Mouse (Mus musculus) midbrain, embryonic 12.5 days (tissue): ENCODE measurements around the gene Acvr1. TPM values are rescaled to one million over a fixed set of nuclear protein-coding genes. Genes with fewer than 3 reads are reported as not detected.

Source experiments
- ATAC-seq: fragments of 200-750 bp; cut with Nextera tagmentation; 2 replicates; pipeline ENCODE4 v1.8.0; 2017; ENCODE audit warnings: low read depth, moderate TSS enrichment, moderate library complexity; ENCODE audit not compliant: low FRiP score
- H3K27ac ChIP-seq: fragments of 300-500 bp; sonication (generic); replicated peaks from 2 replicates; pipeline ENCODE4 v1.5.1; 2016; ENCODE audit warnings: mild to moderate bottlenecking
- H3K27me3 ChIP-seq: fragments of 300-500 bp; sonication (generic); 2 replicates; pipeline ENCODE4 v1.6.1; 2016; ENCODE audit warnings: mild to moderate bottlenecking
- H3K36me3 ChIP-seq: fragments of 300-500 bp; sonication (generic); 2 replicates; pipeline ENCODE4 v1.6.1; 2016
- H3K4me1 ChIP-seq: fragments of 300-500 bp; sonication (generic); 2 replicates; pipeline ENCODE4 v1.6.1; 2016
- H3K4me2 ChIP-seq: fragments of 300-500 bp; sonication (generic); replicated peaks from 2 replicates; pipeline ENCODE4 v1.6.1; 2016; ENCODE audit warnings: mild to moderate bottlenecking, moderate library complexity
- H3K4me3 ChIP-seq: fragments of 300-500 bp; sonication (generic); 2 replicates; pipeline ENCODE4 v1.5.1; 2016; ENCODE audit warnings: mild to moderate bottlenecking
- H3K9ac ChIP-seq: fragments of 300-500 bp; sonication (generic); replicated peaks from 2 replicates; pipeline ENCODE4 v1.6.1; 2016; ENCODE audit warnings: mild to moderate bottlenecking, moderate library complexity
- H3K9me3 ChIP-seq: fragments of 300-500 bp; sonication (generic); 2 replicates; pipeline ENCODE4 v1.6.1; 2016; ENCODE audit warnings: mild to moderate bottlenecking
- WGBS: fragments of 180-500 bp; shearing (Covaris S2); methylation state at CpG from one replicate; pipeline ENCODE4 v1.1.7; 2016; 5-methylcytosine and 5-hydroxymethylcytosine counted together
- polyA plus RNA-seq: library from polyadenylated mRNA; unstranded; fragments of >200 nt; fragmentation: Nextera tagmentation; extraction: Ambion mirVana; gene quantifications from 2 replicates; pipeline ENCODE4 v1.2.1, GENCODE M21; 2016

Gene Acvr1
- polyA plus RNA-seq, 1 experiment from 2014 or later = 4.7 TPM

- WGBS = under 1% methylated on average over 56 of the region's 65 CpGs
- Histone ChIP-seq H3K4me2 (peak within 1 kb of the TSS; percentile 100), H3K27ac (no peak within 1 kb of the TSS), H3K27me3 (peaks cover 35% of the 10 kb centered on the region), H3K36me3 (no peaks in the 10 kb centered on the region), H3K4me3 (peak within 1 kb of the TSS; percentile 63), H3K4me1 (peaks cover 13% of the 10 kb centered on the region), H3K9ac (peak within 1 kb of the TSS; percentile 54), H3K9me3 (no peaks in the 10 kb centered on the region)
- ATAC-seq = peak; percentile 86
These were observed 209.4 kb downstream of the Acvr1 start, which contains the start of gene Acvr1c for GRCm38 (mm10) chr2:58357414-58358131. TSS of gene Acvr1c (minus strand) at chr2:58357895.

DNA sequence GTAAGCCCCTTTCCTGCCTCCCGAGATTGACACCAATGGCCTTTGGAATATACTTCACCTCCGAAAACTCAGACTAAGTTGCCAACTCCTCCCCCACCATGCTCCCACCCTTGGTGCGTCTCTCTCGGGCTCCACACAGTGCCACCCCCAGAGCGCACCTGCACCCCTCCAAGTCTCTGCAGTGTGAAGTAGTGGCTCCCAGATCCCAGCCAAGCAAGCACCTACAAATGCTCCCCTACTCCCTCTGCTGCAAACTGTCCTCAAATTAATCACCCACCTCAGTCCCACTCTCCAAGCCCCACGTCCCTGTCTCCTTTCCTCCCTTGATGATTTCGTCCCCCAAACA lies 209.9 kb downstream of the Acvr1 start:
- 3% methylated on average over 7 of the region's 7 CpGs for WGBS
- Histone ChIP-seq H3K9me3 (no peaks in the 10 kb centered on the region), H3K4me2 (peak overlapping the region; percentile 100), H3K27ac (no peak overlapping the region), H3K27me3 (peaks cover 35% of the 10 kb centered on the region), H3K4me3 (peak overlapping the region; percentile 63), H3K4me1 (peaks cover 13% of the 10 kb centered on the region), H3K9ac (peak overlapping the region; percentile 54), H3K36me3 (no peaks in the 10 kb centered on the region)
- peak; percentile 47 for ATAC-seq

- 90% methylated on average over 3 of the region's 3 CpGs for WGBS
- H3K9me3 ChIP-seq = no peaks in the 10 kb centered on the region
- no peak overlapping the region for H3K9ac ChIP-seq
- H3K27ac ChIP-seq = no peak overlapping the region
- peaks cover 35% of the 10 kb centered on the region for H3K27me3 ChIP-seq
- no peak overlapping the region for H3K4me2 ChIP-seq
- H3K4me3 ChIP-seq = no peak overlapping the region
- H3K36me3 ChIP-seq = no peaks in the 10 kb centered on the region
- no peak for ATAC-seq
- peaks cover 13% of the 10 kb centered on the region for H3K4me1 ChIP-seq
These were observed 212.6 kb downstream of the Acvr1 start for GRCm38 (mm10) chr2:58354389-58354788.

- H3K4me3 ChIP-seq = no peak overlapping the region
- no peaks in the 10 kb centered on the region for H3K9me3 ChIP-seq
- 74% methylated on average over 5 of the region's 5 CpGs for WGBS
- no peak for ATAC-seq
- H3K4me1 ChIP-seq = peaks cover 12% of the 10 kb centered on the region
- no peak overlapping the region for H3K9ac ChIP-seq
- no peak overlapping the region for H3K4me2 ChIP-seq
- H3K27ac ChIP-seq = no peak overlapping the region
- no peaks in the 10 kb centered on the region for H3K36me3 ChIP-seq
- H3K27me3 ChIP-seq = peaks cover 28% of the 10 kb centered on the region
These were observed 214.1 kb downstream of the Acvr1 start for GRCm38 (mm10) chr2:58352846-58353245.

GRCm38 (mm10) chr2:58350657-58351056 lies 216.3 kb downstream of the Acvr1 start:
- H3K27me3 ChIP-seq = peaks cover 12% of the 10 kb centered on the region
- ATAC-seq = no peak
- H3K9ac ChIP-seq = no peak overlapping the region
- H3K4me2 ChIP-seq = no peak overlapping the region
- no peaks in the 10 kb centered on the region for H3K36me3 ChIP-seq
- H3K4me3 ChIP-seq = no peak overlapping the region
- H3K9me3 ChIP-seq = no peaks in the 10 kb centered on the region
- WGBS = 83% methylated on average over 2 of the region's 2 CpGs
- no peaks in the 10 kb centered on the region for H3K4me1 ChIP-seq
- H3K27ac ChIP-seq = no peak overlapping the region

Other genes with a start within 250 kb of the Acvr1 start
- 0.08 and 0.20 TPM in 2 replicates for gene Acvr1c, start 209.3 kb downstream of the Acvr1 start, polyA plus RNA-seq
- gene Gm17409, start 97.0 kb downstream of the Acvr1 start, polyA plus RNA-seq = not detected in 2 replicates
- gene Upp2, start 141 bp upstream of the Acvr1 start, polyA plus RNA-seq = 7.4 and 8.1 TPM in 2 replicates